Mouse (Mus musculus) ES-E14 (cell line): ENCODE data around the gene Rnf180. TPM values are rescaled to one million over a fixed set of nuclear protein-coding genes. Genes with fewer than 3 reads are reported as not detected.

ENCODE experiments used
- DNase-seq: peaks from one replicate; pipeline ENCODE4 v3.0.0-alpha.2; 2013; ENCODE audit warnings: low read depth, low spot score
- H3K27ac ChIP-seq: 2 replicates; pipeline ENCODE4 v1.5.1; 2012; ENCODE audit warnings: low read depth, mild to moderate bottlenecking, low read length, moderate library complexity, mixed read lengths; ENCODE audit not compliant: poor library complexity, insufficient read depth, severe bottlenecking
- H3K36me3 ChIP-seq: 2 replicates; pipeline ENCODE4 v1.6.1; 2012; ENCODE audit warnings: mild to moderate bottlenecking, low read length, moderate library complexity, mixed read lengths; ENCODE audit not compliant: control insufficient read depth, poor library complexity, insufficient read depth, severe bottlenecking
- H3K4me1 ChIP-seq, 2 experiments: fragments of 150-350 bp in 1 of 2; sonication (generic) in 1 of 2; 2 replicates each; pipeline ENCODE4 v1.6.1; 2012; ENCODE audit warnings: low read length in 2 of 2, mild to moderate bottlenecking in 1 of 2, mixed read lengths in 1 of 2; ENCODE audit not compliant: control insufficient read depth in 2 of 2, insufficient read depth in 2 of 2, poor library complexity in 1 of 2
- H3K4me3 ChIP-seq, 2 experiments: fragments of 150-350 bp in 1 of 2; sonication (generic) in 1 of 2; 2 replicates each; pipeline ENCODE4 v1.5.1; 2012; ENCODE audit warnings: low read length in 2 of 2, low read depth in 1 of 2, mild to moderate bottlenecking in 1 of 2, mixed read lengths in 1 of 2; ENCODE audit not compliant: insufficient read depth in 1 of 2, poor library complexity in 1 of 2, severe bottlenecking in 1 of 2
- H3K9ac ChIP-seq: 2 replicates; pipeline ENCODE4 v1.6.1; 2012; ENCODE audit warnings: low read depth, mild to moderate bottlenecking, low read length, mixed read lengths; ENCODE audit not compliant: poor library complexity, insufficient read depth, severe bottlenecking
- H3K9me3 ChIP-seq: fragments of 150-350 bp; sonication (generic); 2 replicates; pipeline ENCODE4 v1.6.1; 2012; ENCODE audit warnings: low read depth, mild to moderate bottlenecking, low read length; ENCODE audit not compliant: control insufficient read depth, insufficient read depth
- CHD2 ChIP-seq: IDR thresholded peaks from 2 replicates; pipeline ENCODE4 v1.6.1; 2014; ENCODE audit warnings: mild to moderate bottlenecking, low read depth, low read length, inconsistent platforms
- HCFC1 ChIP-seq: IDR thresholded peaks from 2 replicates; pipeline ENCODE4 v1.6.1; 2012; ENCODE audit warnings: low read length, inconsistent platforms, borderline replicate concordance; ENCODE audit not compliant: insufficient read depth
- MAFK ChIP-seq: IDR thresholded peaks from 2 replicates; pipeline ENCODE4 v1.6.1; 2014; ENCODE audit warnings: mild to moderate bottlenecking, low read depth, low read length, inconsistent platforms; ENCODE audit not compliant: insufficient read depth
- ZC3H11A ChIP-seq: IDR thresholded peaks from 2 replicates; pipeline ENCODE4 v1.6.1; 2012; ENCODE audit warnings: low read depth, mild to moderate bottlenecking, inconsistent platforms, low read length, borderline replicate concordance
- ZNF384 ChIP-seq: IDR thresholded peaks from 2 replicates; pipeline ENCODE4 v1.6.1; 2012; ENCODE audit warnings: low read depth, low read length, inconsistent platforms
- in situ Hi-C, 2 experiments: fragments of 600-800 bp; cut with MboI; formaldehyde crosslinking; loops; one replicate each; pipeline ENCODE4 v1.15.1; 2025; ENCODE audit warnings: low sequenced_read_pairs in 2 of 2, inconsistent platforms in 1 of 2; ENCODE audit not compliant: unreplicated experiment in 2 of 2
- total RNA-seq: library from RNA; depleted of rRNA; stranded (reverse); fragments of 300-350 nt; gene quantifications from 2 replicates; pipeline ENCODE4 v1.2.3, GENCODE M21; 2012; rRNA removed

Gene Rnf180
- total RNA-seq, 1 experiment, result 0.76 TPM

DNA sequence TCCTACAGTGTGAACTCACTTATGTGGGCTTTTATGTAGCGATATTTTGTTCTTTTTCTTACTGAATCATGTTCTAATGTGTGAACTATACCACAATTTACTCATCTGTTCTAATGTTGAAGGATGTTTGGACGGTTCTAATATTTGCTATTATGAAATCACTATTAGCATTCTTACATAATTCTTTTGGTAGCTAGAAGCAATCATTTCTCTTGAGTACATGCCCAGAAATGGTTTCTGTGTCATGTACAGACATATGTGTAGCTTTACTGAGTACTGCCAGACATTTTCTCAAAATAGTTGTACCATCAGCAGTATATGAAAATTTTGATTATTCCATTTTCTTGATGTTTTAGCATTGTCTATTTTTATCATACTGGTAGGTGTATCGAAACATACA is 205.3 kb downstream of the Rnf180 start:
- H3K36me3 ChIP-seq, result no peaks in the 10 kb centered on the region
- no peak overlapping the region for H3K9ac ChIP-seq
- H3K9me3 ChIP-seq, result no peaks in the 10 kb centered on the region
- H3K4me3 ChIP-seq, result no peak overlapping the region
- in situ Hi-C loops, result no loop called here
- TF ChIP-seq CHD2 (no peak), HCFC1 (no peak), ZNF384 (no peak), ZC3H11A (no peak)
- no peak for DNase-seq
- no peak overlapping the region for H3K27ac ChIP-seq
- H3K4me1 ChIP-seq, result no peaks in the 10 kb centered on the region

DNA sequence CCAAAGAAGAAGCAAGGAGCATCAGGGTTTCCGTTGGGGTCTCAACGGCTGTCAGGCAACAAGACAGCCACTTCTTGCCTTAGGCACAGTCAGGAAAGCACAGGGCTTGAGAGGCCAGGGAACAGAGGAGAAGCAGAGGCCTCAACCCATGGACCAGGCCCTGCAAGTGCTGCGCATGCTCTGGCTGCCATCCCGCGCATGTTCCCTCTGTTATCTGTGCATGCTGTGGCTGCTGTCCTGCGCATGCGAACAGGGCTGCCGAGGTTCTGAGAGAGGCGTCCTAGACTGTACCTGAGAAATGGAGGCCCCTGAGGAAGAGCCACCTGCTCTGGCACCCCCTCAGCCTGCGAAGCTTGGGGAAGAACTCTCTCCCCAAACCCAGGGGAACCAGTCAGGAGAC is 212.8 kb downstream of the Rnf180 start, which contains the start of gene 4933425L06Rik:
Gene 4933425L06Rik, plus strand, starts transcription at position 261 of the 400 bp plus-strand sequence.
- Histone ChIP-seq H3K27ac (no peak within 1 kb of the TSS), H3K9ac (no peak within 1 kb of the TSS), H3K4me1 (peaks cover 0 to 2% of the 10 kb centered on the region in 2 experiments; a peak in 1 of 4 replicates), H3K9me3 (no peaks in the 10 kb centered on the region), H3K4me3 (no peak within 1 kb of the TSS), H3K36me3 (no peaks in the 10 kb centered on the region)
- in situ Hi-C loops, result no loop called here
- no peak for DNase-seq
- TF ChIP-seq CHD2, result no peak
- TF ChIP-seq ZC3H11A, result no peak
- TF ChIP-seq MAFK, result no peak

Other genes starting within 250 kb of the Rnf180 start
- 0.05 and 0.09 TPM in 2 replicates for gene Rgs7bp, start 239.9 kb downstream of the Rnf180 start, total RNA-seq
- not detected in 2 replicates for gene 4933425L06Rik, start 212.7 kb downstream of the Rnf180 start, total RNA-seq
- gene Htr1a, start 148.8 kb upstream of the Rnf180 start, total RNA-seq, result not detected in 2 replicates